Comparison of ENCODE assay signal across 31 mouse cellular contexts in genomic region chr17:53783381-53783780, GRCm38 (mm10).
"Had no signal": no experiment of that assay in that cellular context is flagged by ENCODE, and none has a peak within 500 bp of the region (broad histone marks: within the 10 kb centered on the region; RNA-seq: fewer than 3 reads in every experiment).

No protein-coding gene starts in this region.

- ATAC-seq: liver, embryonic 12.5 days; liver, postnatal 0 days; lung, postnatal 0 days; midbrain, embryonic 13.5 days; midbrain, embryonic 15.5 days; midbrain, embryonic 16.5 days had no signal

- DNase-seq: left cerebral cortex, postnatal 4 days; liver; liver, embryonic 13.5 days; liver, postnatal 0 days; lung, adult 18-20 months; lung, adult 2 months; lung, embryonic 14.5 days; lung, postnatal 10 days; lung, postnatal 14 days; lung, postnatal 36 days; lung, postnatal 4 days; midbrain, embryonic 14.5 days had no signal

- H3K27me3 ChIP-seq: limb, embryonic 12.5 days; limb, embryonic 13.5 days; limb, embryonic 15.5 days; liver, embryonic 12.5 days; liver, embryonic 13.5 days; liver, embryonic 15.5 days; lung, embryonic 15.5 days; megakaryocyte, embryonic 14.5 days; midbrain, embryonic 12.5 days; midbrain, embryonic 13.5 days; midbrain, embryonic 15.5 days had no signal

- H3K27ac ChIP-seq: limb, embryonic 10.5 days; limb, embryonic 12.5 days; limb, embryonic 13.5 days; limb, embryonic 15.5 days; liver, embryonic 12.5 days; liver, embryonic 13.5 days; liver, embryonic 14.5 days; liver, embryonic 15.5 days; lung, embryonic 15.5 days; macrophage; midbrain, embryonic 10.5 days; midbrain, embryonic 12.5 days; midbrain, embryonic 13.5 days; midbrain, embryonic 15.5 days had no signal

- H3K36me3 ChIP-seq: limb, embryonic 10.5 days; limb, embryonic 12.5 days; limb, embryonic 13.5 days; limb, embryonic 15.5 days; liver, embryonic 12.5 days; liver, embryonic 13.5 days; liver, embryonic 15.5 days; lung, embryonic 15.5 days; midbrain, embryonic 10.5 days; midbrain, embryonic 12.5 days; midbrain, embryonic 13.5 days; midbrain, embryonic 15.5 days had no signal

- H3K4me2 ChIP-seq: limb, embryonic 12.5 days; limb, embryonic 13.5 days; limb, embryonic 15.5 days; liver, embryonic 11.5 days; liver, embryonic 12.5 days; liver, embryonic 13.5 days; liver, embryonic 15.5 days; lung, embryonic 14.5 days; lung, embryonic 15.5 days; midbrain, embryonic 11.5 days; midbrain, embryonic 12.5 days; midbrain, embryonic 13.5 days; midbrain, embryonic 15.5 days had no signal

- H3K9ac ChIP-seq: limb, embryonic 12.5 days; limb, embryonic 13.5 days; limb, embryonic 15.5 days; liver, embryonic 12.5 days; liver, embryonic 13.5 days; liver, embryonic 14.5 days; liver, embryonic 15.5 days; liver, postnatal 0 days; lung, embryonic 14.5 days; lung, embryonic 15.5 days; midbrain, embryonic 12.5 days; midbrain, embryonic 13.5 days; midbrain, embryonic 15.5 days had no signal

- H3K4me1 ChIP-seq: limb, embryonic 10.5 days; limb, embryonic 12.5 days; limb, embryonic 13.5 days; limb, embryonic 15.5 days; liver, embryonic 12.5 days; liver, embryonic 13.5 days; liver, embryonic 15.5 days; lung, embryonic 15.5 days; megakaryocyte, embryonic 14.5 days; midbrain, embryonic 10.5 days; midbrain, embryonic 12.5 days; midbrain, embryonic 13.5 days; midbrain, embryonic 15.5 days had no signal

- H3K4me3 ChIP-seq: limb, embryonic 10.5 days; limb, embryonic 12.5 days; limb, embryonic 13.5 days; limb, embryonic 15.5 days; liver, embryonic 12.5 days; liver, embryonic 13.5 days; liver, embryonic 15.5 days; lung, embryonic 15.5 days; megakaryocyte, embryonic 14.5 days; midbrain, embryonic 10.5 days; midbrain, embryonic 12.5 days; midbrain, embryonic 13.5 days; midbrain, embryonic 15.5 days; myocyte had no signal

- H3K9me3 ChIP-seq: limb, embryonic 10.5 days; limb, embryonic 12.5 days; limb, embryonic 13.5 days; limb, embryonic 15.5 days; liver, embryonic 12.5 days; liver, embryonic 13.5 days; liver, embryonic 15.5 days; lung, embryonic 15.5 days; megakaryocyte, embryonic 14.5 days; midbrain, embryonic 10.5 days; midbrain, embryonic 12.5 days; midbrain, embryonic 13.5 days; midbrain, embryonic 15.5 days had no signal
